8 mouse cellular contexts compared by ENCODE assay signal in genomic region chr2:90846171-90846570, GRCm38 (mm10). TPM values are rescaled to one million over a fixed set of nuclear protein-coding genes. Genes with fewer than 3 reads are reported as not detected.
DNase-seq lines count a peak whose midpoint lies in the region; ATAC-seq and TF ChIP-seq lines count a peak whose summit lies in the region.

No protein-coding gene starts in this region.

- no peaks in the 10 kb centered on the region for H3K27me3 ChIP-seq in neural tube, embryonic 11.5 days (ENCODE audit: control insufficient read depth, insufficient read depth, low read length)
- H3K27me3 ChIP-seq in hindbrain, embryonic 10.5 days (ENCODE audit: insufficient read depth, poor library complexity, severe bottlenecking): 0 out of 2 replicates have a peak, but pooled peaks cover 3% of the 10 kb centered on the region
- no peaks in the 10 kb centered on the region for H3K27me3 ChIP-seq in limb, embryonic 12.5 days

- TF ChIP-seq POLR2A in cortical plate, adult 2 months (IDR thresholded peaks at IDR 0.05; ENCODE audit: extremely low read depth, insufficient read depth, low read length): no peak
- TF ChIP-seq POLR2A in olfactory bulb, adult 2 months (IDR thresholded peaks at IDR 0.05; ENCODE audit: insufficient read depth, low read depth, low read length): no peak

- intact Hi-C loops in gastrocnemius, postnatal 36 days (cut with DNase I): no loop called here

- H3K4me2 ChIP-seq in neural tube, embryonic 11.5 days (ENCODE audit: low read depth): peak overlapping the region; percentile 57
- peak overlapping the region; percentile 68 for H3K4me2 ChIP-seq in limb, embryonic 12.5 days

- no peaks in the 10 kb centered on the region for H3K9me3 ChIP-seq in neural tube, embryonic 11.5 days (ENCODE audit: control insufficient read depth, low read length)
- H3K9me3 ChIP-seq in hindbrain, embryonic 10.5 days: no peaks in the 10 kb centered on the region
- no peaks in the 10 kb centered on the region for H3K9me3 ChIP-seq in limb, embryonic 12.5 days

- peak overlapping the region; percentile 57 for H3K9ac ChIP-seq in neural tube, embryonic 11.5 days (ENCODE audit: low read length)
- no peak overlapping the region for H3K9ac ChIP-seq in limb, embryonic 12.5 days (replicated peaks)

- H3K4me3 ChIP-seq in neural tube, embryonic 11.5 days (ENCODE audit: low read depth, low read length): peak overlapping the region; percentile 65; the same call in 1 of the 2 replicates
- peak overlapping the region; percentile 87; the same call in 1 of the 2 replicates for H3K4me3 ChIP-seq in cortical plate, adult 2 months (ENCODE audit: insufficient read depth, low read length)
- peak overlapping the region; percentile 81 for H3K4me3 ChIP-seq in hindbrain, embryonic 10.5 days
- peak overlapping the region; percentile 71 for H3K4me3 ChIP-seq in limb, embryonic 12.5 days (replicated peaks)
- no peak overlapping the region for H3K4me3 ChIP-seq in olfactory bulb, adult 2 months (ENCODE audit: insufficient read depth, low read depth, low read length)

- 0 out of 2 replicates have a peak overlapping the region, but pooled peaks have one; percentile 11 for H3K27ac ChIP-seq in neural tube, embryonic 11.5 days (ENCODE audit: low read depth, low read length)
- H3K27ac ChIP-seq in cortical plate, adult 2 months (ENCODE audit: insufficient read depth, low read length): peak overlapping the region; percentile 53
- peak overlapping the region; percentile 92 for H3K27ac ChIP-seq in hindbrain, embryonic 10.5 days
- peak overlapping the region; percentile 66; the same call in 1 of the 2 replicates for H3K27ac ChIP-seq in limb, embryonic 12.5 days
- peak overlapping the region; percentile 88 for H3K27ac ChIP-seq in olfactory bulb, adult 2 months (ENCODE audit: insufficient read depth, low read depth, low read length)

- DNase-seq in neural tube, embryonic 11.5 days (ENCODE audit: low spot score): no peak
- no peak for DNase-seq in neural tube, embryonic 10.5 days (ENCODE audit: extremely low spot score, low spot score)
- DNase-seq in hindbrain, embryonic 10.5 days (ENCODE audit: low spot score): no peak
- no peak for DNase-seq in gastrocnemius, postnatal 36 days
- no peak for DNase-seq in left cerebral cortex, adult 9 months (ENCODE audit: low spot score in 2 of 2)

- WGBS in neural tube, embryonic 11.5 days: 51% methylated on average over 6 of the region's 6 CpGs
- 45% methylated on average over 6 of the region's 6 CpGs for WGBS in hindbrain, embryonic 10.5 days
- WGBS in limb, embryonic 12.5 days: 49% methylated on average over 6 of the region's 6 CpGs
- 26% methylated on average over 6 of the region's 6 CpGs for WGBS in olfactory bulb, adult 2 months

- ATAC-seq in neural tube, embryonic 11.5 days (ENCODE audit: insufficient read depth, low FRiP score, low TSS enrichment): no peak
- no peak for ATAC-seq in limb, embryonic 12.5 days (ENCODE audit: insufficient number of reproducible peaks, insufficient read depth, low FRiP score, low TSS enrichment, low read depth)

- no peak for TF ChIP-seq CTCF in cortical plate, adult 2 months (IDR thresholded peaks at IDR 0.05; ENCODE audit: extremely low read depth, insufficient read depth, low read length)
- TF ChIP-seq CTCF in olfactory bulb, adult 2 months (IDR thresholded peaks at IDR 0.05; ENCODE audit: insufficient read depth, low read depth, low read length): no peak

- no peaks in the 10 kb centered on the region for H3K4me1 ChIP-seq in neural tube, embryonic 11.5 days (ENCODE audit: control insufficient read depth, insufficient read depth, low read length)
- peaks cover 3% of the 10 kb centered on the region; the same call in 1 of the 2 replicates for H3K4me1 ChIP-seq in cortical plate, adult 2 months (ENCODE audit: control insufficient read depth, insufficient read depth, low read length)
- peaks cover 21% of the 10 kb centered on the region for H3K4me1 ChIP-seq in hindbrain, embryonic 10.5 days (replicated peaks)
- H3K4me1 ChIP-seq in limb, embryonic 12.5 days (replicated peaks): peaks cover 8% of the 10 kb centered on the region; the same call in 1 of the 2 replicates
- H3K4me1 ChIP-seq in olfactory bulb, adult 2 months (ENCODE audit: control insufficient read depth, insufficient read depth, low read length): no peaks in the 10 kb centered on the region

- H3K36me3 ChIP-seq in neural tube, embryonic 11.5 days (ENCODE audit: control insufficient read depth, insufficient read depth, low read length): peaks cover 4% of the 10 kb centered on the region
- peaks cover 21% of the 10 kb centered on the region for H3K36me3 ChIP-seq in hindbrain, embryonic 10.5 days
- H3K36me3 ChIP-seq in limb, embryonic 12.5 days: peaks cover 16% of the 10 kb centered on the region

RNA-seq across cellular contexts. Expression of gene Mtch2, which starts 0.8 kb away (rescaled TPM):
- polyA plus RNA-seq in neural tube, embryonic 11.5 days (2014; fragmentation: Nextera tagmentation; extraction: Ambion mirVana): 288 and 291 TPM in 2 replicates
- 135 and 140 TPM in 2 replicates for polyA plus RNA-seq in cortical plate, adult 2 months (2012; rRNA removed)
- polyA plus RNA-seq in hindbrain, embryonic 10.5 days (2016; fragmentation: Nextera tagmentation; extraction: Ambion mirVana): 234 and 244 TPM in 2 replicates
- polyA plus RNA-seq in limb, embryonic 12.5 days (2016; fragmentation: Nextera tagmentation; extraction: Ambion mirVana): 184 and 195 TPM in 2 replicates
- polyA plus RNA-seq in olfactory bulb, adult 2 months (2012; ENCODE audit: insufficient read depth, insufficient read length, low replicate concordance, missing spikeins): 367 TPM in 1 of 2 replicates, not detected in the other
- total RNA-seq in gastrocnemius, postnatal 36 days (2021): 100 to 1,000 TPM; 133 to 153 TPM

RNA-seq across cellular contexts. Expression of gene C1qtnf4, which starts 39.5 kb away (rescaled TPM):
- 20.6 and 22.5 TPM in 2 replicates for polyA plus RNA-seq in neural tube, embryonic 11.5 days (2014; fragmentation: Nextera tagmentation; extraction: Ambion mirVana)
- 363 and 369 TPM in 2 replicates for polyA plus RNA-seq in cortical plate, adult 2 months (2012; rRNA removed)
- 2.4 and 9.6 TPM in 2 replicates for polyA plus RNA-seq in hindbrain, embryonic 10.5 days (2016; fragmentation: Nextera tagmentation; extraction: Ambion mirVana)
- 20.6 and 20.9 TPM in 2 replicates for polyA plus RNA-seq in limb, embryonic 12.5 days (2016; fragmentation: Nextera tagmentation; extraction: Ambion mirVana)
- polyA plus RNA-seq in olfactory bulb, adult 2 months (2012; ENCODE audit: insufficient read depth, insufficient read length, low replicate concordance, missing spikeins): not detected in 2 replicates
- total RNA-seq in gastrocnemius, postnatal 36 days (2021): 1 to 10 TPM; 2.7 to 4.1 TPM

RNA-seq across cellular contexts. Expression of gene Kbtbd4, which starts 58.4 kb away (rescaled TPM):
- 48.2 and 49.5 TPM in 2 replicates for polyA plus RNA-seq in neural tube, embryonic 11.5 days (2014; fragmentation: Nextera tagmentation; extraction: Ambion mirVana)
- polyA plus RNA-seq in cortical plate, adult 2 months (2012; rRNA removed): 25.3 and 28.1 TPM in 2 replicates
- 55.9 and 56.8 TPM in 2 replicates for polyA plus RNA-seq in hindbrain, embryonic 10.5 days (2016; fragmentation: Nextera tagmentation; extraction: Ambion mirVana)
- 52.0 and 53.4 TPM in 2 replicates for polyA plus RNA-seq in limb, embryonic 12.5 days (2016; fragmentation: Nextera tagmentation; extraction: Ambion mirVana)
- polyA plus RNA-seq in olfactory bulb, adult 2 months (2012; ENCODE audit: insufficient read depth, insufficient read length, low replicate concordance, missing spikeins): not detected in 2 replicates
- total RNA-seq in gastrocnemius, postnatal 36 days (2021): 10 to 100 TPM; 13.6 to 14.2 TPM

RNA-seq across cellular contexts. Expression of gene Ndufs3, which starts 58.5 kb away (rescaled TPM):
- 187 and 191 TPM in 2 replicates for polyA plus RNA-seq in neural tube, embryonic 11.5 days (2014; fragmentation: Nextera tagmentation; extraction: Ambion mirVana)
- polyA plus RNA-seq in cortical plate, adult 2 months (2012; rRNA removed): 222 and 229 TPM in 2 replicates
- polyA plus RNA-seq in hindbrain, embryonic 10.5 days (2016; fragmentation: Nextera tagmentation; extraction: Ambion mirVana): 189 and 220 TPM in 2 replicates
- polyA plus RNA-seq in limb, embryonic 12.5 days (2016; fragmentation: Nextera tagmentation; extraction: Ambion mirVana): 207 and 212 TPM in 2 replicates
- not detected in 2 replicates for polyA plus RNA-seq in olfactory bulb, adult 2 months (2012; ENCODE audit: insufficient read depth, insufficient read length, low replicate concordance, missing spikeins)
- 100 to 1,000 TPM; 448 to 474 TPM for total RNA-seq in gastrocnemius, postnatal 36 days (2021)

Comparison
In these comparisons a context has a peak if more than half of its experiments do, and no peak if none do; other contexts are left out.
1. H3K27ac ChIP-seq: peak in every context shown above with its lines; median percentile 92 in hindbrain, embryonic 10.5 days; 88 in olfactory bulb, adult 2 months; 66 in limb, embryonic 12.5 days; 53 in cortical plate, adult 2 months; 11 in neural tube, embryonic 11.5 days.
2. RNA of gene C1qtnf4, which starts 39.5 kb away (polyA plus RNA-seq): 363 to 369 TPM in cortical plate, adult 2 months; 20.6 to 22.5 TPM in neural tube, embryonic 11.5 days, 20.6 to 20.9 TPM in limb, embryonic 12.5 days, 2.4 to 9.6 TPM in hindbrain, embryonic 10.5 days and not detected in olfactory bulb, adult 2 months; every median in the first group is over 10 times any median in the second.